Mouse (Mus musculus) cerebellum, adult 2 months (tissue): ENCODE measurements around the gene Tecpr1.

Experiments used
- CTCF ChIP-seq: fragments of 200-500 bp; IDR thresholded peaks from 2 replicates; pipeline ENCODE4 v1.5.1; 2011; ENCODE audit warnings: low read depth, mild to moderate bottlenecking, control low read depth, low read length, moderate library complexity, borderline replicate concordance; ENCODE audit not compliant: insufficient read depth
- POLR2A ChIP-seq: fragments of 200-500 bp; IDR thresholded peaks from 2 replicates; pipeline ENCODE4 v1.6.1; 2011; ENCODE audit warnings: low read length, control low read depth, borderline replicate concordance; ENCODE audit not compliant: insufficient read depth

DNA sequence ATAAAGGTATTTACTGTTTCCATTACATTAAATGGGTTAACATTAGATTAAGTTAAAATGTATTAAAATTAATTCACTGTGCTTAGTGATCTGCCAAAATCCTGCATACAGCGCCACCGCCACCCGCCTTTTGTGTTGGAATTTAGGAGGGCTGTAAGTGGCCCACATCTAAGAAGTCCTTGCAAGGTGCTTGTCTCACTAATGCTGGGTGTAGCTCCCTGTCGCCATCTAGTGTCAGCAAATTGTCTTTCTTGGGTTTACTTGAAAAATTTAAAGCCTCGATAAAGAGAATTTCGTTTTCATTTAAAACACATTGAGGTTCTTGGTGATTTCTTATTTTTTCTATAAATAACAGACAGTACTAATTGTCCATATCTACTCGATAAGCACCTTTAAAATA lies 68.9 kb downstream of the Tecpr1 start:
- peak; percentile 71 for TF ChIP-seq CTCF
- no peak for TF ChIP-seq POLR2A
